Mouse (Mus musculus) Patski (cell line): ENCODE data around the gene C1ql1. TPM values are rescaled to one million over a fixed set of nuclear protein-coding genes. Genes with fewer than 3 reads are reported as not detected.
"Not testable (repeated sequence)": the region's sequence is repeated elsewhere in the genome, so short reads cannot be mapped to it uniquely, and the experiment has no call there.

Source experiments
- ATAC-seq: fragments of 100-300 bp; one replicate; pipeline ENCODE4 v1.8.0; 2021
- CTCF ChIA-PET: fragments of 350-600 bp; sonication (Branson Sonifier 250); formaldehyde crosslinking; loops from one replicate; lab custom pipeline; 2022; ENCODE audit warnings: inconsistent platforms; lab: Charles Lee
- POLR2A ChIA-PET: fragments of 350-600 bp; sonication (Branson Sonifier 250); formaldehyde crosslinking; loops from one replicate; lab custom pipeline; 2022; ENCODE audit warnings: antibody characterized with exemption, inconsistent platforms; lab: Charles Lee
- DNase-seq: peaks from one replicate; pipeline ENCODE4 v3.0.0-alpha.2; 2011; ENCODE audit warnings: low read depth, low spot score
- H3K27me3 ChIP-seq: fragments of 371-371 bp; one replicate; pipeline ENCODE4 v1.5.1; 2021
- CTCF ChIP-seq: fragments of 100-300 bp; IDR thresholded peaks from one replicate; pipeline ENCODE4 v1.5.1; 2021
- in situ Hi-C: fragments of 300-500 bp; cut with MboI; formaldehyde crosslinking; loops from 3 replicates; pipeline ENCODE4 v1.11.1; 2018; ENCODE audit warnings: low pct_unique_long_range_greater_than_20kb, mixed read lengths
- polyA plus RNA-seq: library from polyadenylated mRNA; unstranded; gene quantifications from one replicate; pipeline ENCODE4 v1.2.3, GENCODE M21; 2021

C1ql1 gene
- polyA plus RNA-seq, 1 experiment from 2014 or later, result 19.6 TPM

GRCm38 (mm10) chr11:102981151-102981890 is 34.8 kb upstream of the C1ql1 start:
- no peak for ATAC-seq
- ChIA-PET CTCF (no interaction called here), POLR2A (no interaction called here)
- in situ Hi-C loops, result loop anchor here (25.0 kb wide), 1 partner anchor 219 kb away; the partner anchor contains the start of gene Adam11
- DNase-seq, result no peak
- H3K27me3 ChIP-seq, result no peaks in the 10 kb centered on the region
- TF ChIP-seq CTCF, result no peak

- ChIA-PET CTCF (no interaction called here), POLR2A (no interaction called here)
- no peak for ATAC-seq
- in situ Hi-C loops, result loop anchor here (25.0 kb wide), 1 partner anchor 216 kb away; the partner anchor contains the start of gene Adam11
- no peak for DNase-seq
- no peaks in the 10 kb centered on the region for H3K27me3 ChIP-seq
- TF ChIP-seq CTCF, result no peak
Observed at GRCm38 (mm10) chr11:102978052-102978666, 31.7 kb upstream of the C1ql1 start.

GRCm38 (mm10) chr11:102975966-102976365 is 29.5 kb upstream of the C1ql1 start:
- H3K27me3 ChIP-seq, POLR2A ChIA-PET, DNase-seq, ATAC-seq, CTCF ChIA-PET: not testable (repeated sequence)
- in situ Hi-C loops, result loop anchor here (25.0 kb wide), 1 partner anchor 214 kb away; the partner anchor contains the start of gene Adam11

- no peak for TF ChIP-seq CTCF
- H3K27me3 ChIP-seq, result no peaks in the 10 kb centered on the region
- DNase-seq, result no peak
- in situ Hi-C loops, result no loop called here
- ChIA-PET CTCF (no interaction called here), POLR2A (interaction anchor here (0.5 kb wide), 1 partner anchor 14 kb away, joined by 3 read pairs; no protein-coding TSS in a partner anchor)
- no peak for ATAC-seq
Observed at GRCm38 (mm10) chr11:102972326-102972725, 25.8 kb upstream of the C1ql1 start.

GRCm38 (mm10) chr11:102971604-102972003 is 25.1 kb upstream of the C1ql1 start:
- H3K27me3 ChIP-seq, result no peaks in the 10 kb centered on the region
- CTCF ChIA-PET, result no interaction called here
- DNase-seq (no peak), ATAC-seq (no peak)
- POLR2A ChIA-PET, result no interaction called here
- in situ Hi-C loops, result no loop called here
- TF ChIP-seq CTCF, result no peak

GRCm38 (mm10) chr11:102964547-102965091 is 18.1 kb upstream of the C1ql1 start:
- in situ Hi-C loops, result no loop called here
- DNase-seq (no peak), ATAC-seq (no peak)
- ChIA-PET CTCF (interaction anchor here (1.0 kb wide), 1 partner anchor 29 kb away, joined by 3 read pairs; no protein-coding TSS in a partner anchor), POLR2A (interaction anchor here (1.5 kb wide), 1 partner anchor 20 kb away, joined by 4 read pairs; no protein-coding TSS in a partner anchor)
- no peaks in the 10 kb centered on the region for H3K27me3 ChIP-seq
- TF ChIP-seq CTCF, result no peak

GRCm38 (mm10) chr11:102963855-102964546 is 17.5 kb upstream of the C1ql1 start:
- ChIA-PET CTCF (interaction anchor here (1.0 kb wide), 1 partner anchor 28 kb away, joined by 3 read pairs; no protein-coding TSS in a partner anchor), POLR2A (no interaction called here)
- ATAC-seq (no peak), DNase-seq (no peak)
- in situ Hi-C loops, result no loop called here
- no peaks in the 10 kb centered on the region for H3K27me3 ChIP-seq
- TF ChIP-seq CTCF, result no peak

GRCm38 (mm10) chr11:102963246-102963854 is 16.9 kb upstream of the C1ql1 start:
- ChIA-PET POLR2A (no interaction called here), CTCF (interaction anchor here (1.1 to 2.1 kb wide), 2 partner anchors 10 to 38 kb away, joined by 3 to 4 read pairs; no protein-coding TSS in a partner anchor)
- H3K27me3 ChIP-seq, result no peaks in the 10 kb centered on the region
- in situ Hi-C loops, result no loop called here
- ATAC-seq (no peak), DNase-seq (no peak)
- no peak for TF ChIP-seq CTCF

GRCm38 (mm10) chr11:102962861-102963245 is 16.4 kb upstream of the C1ql1 start:
- no peak for ATAC-seq
- CTCF ChIA-PET, result interaction anchor here (1.1 to 2.1 kb wide), 2 partner anchors 10 to 37 kb away, joined by 3 to 4 read pairs; no protein-coding TSS in a partner anchor
- H3K27me3 ChIP-seq, result no peaks in the 10 kb centered on the region
- POLR2A ChIA-PET, result no interaction called here
- no peak for DNase-seq
- no peak for TF ChIP-seq CTCF
- in situ Hi-C loops, result no loop called here

- no peaks in the 10 kb centered on the region for H3K27me3 ChIP-seq
- in situ Hi-C loops, result no loop called here
- DNase-seq (no peak), ATAC-seq (no peak)
- CTCF ChIA-PET, result interaction anchor here (1.5 kb wide), 1 partner anchor 81 kb away, joined by 3 read pairs; no protein-coding TSS in a partner anchor
- POLR2A ChIA-PET, result interaction anchor here (1.0 kb wide), 1 partner anchor 49 kb away, joined by 3 read pairs; no protein-coding TSS in a partner anchor
- TF ChIP-seq CTCF, result no peak
Observed at GRCm38 (mm10) chr11:102961082-102961481, 14.6 kb upstream of the C1ql1 start.
